Mouse (Mus musculus) thymus, adult 18-20 months (tissue): ENCODE data around the gene Btbd9.

Experiments used
- DNase-seq, 2 experiments: peaks; one replicate each; pipeline ENCODE4 v3.0.0; 2022; ENCODE audit warnings: mixed read lengths in 2 of 2

Btbd9 gene

DNA sequence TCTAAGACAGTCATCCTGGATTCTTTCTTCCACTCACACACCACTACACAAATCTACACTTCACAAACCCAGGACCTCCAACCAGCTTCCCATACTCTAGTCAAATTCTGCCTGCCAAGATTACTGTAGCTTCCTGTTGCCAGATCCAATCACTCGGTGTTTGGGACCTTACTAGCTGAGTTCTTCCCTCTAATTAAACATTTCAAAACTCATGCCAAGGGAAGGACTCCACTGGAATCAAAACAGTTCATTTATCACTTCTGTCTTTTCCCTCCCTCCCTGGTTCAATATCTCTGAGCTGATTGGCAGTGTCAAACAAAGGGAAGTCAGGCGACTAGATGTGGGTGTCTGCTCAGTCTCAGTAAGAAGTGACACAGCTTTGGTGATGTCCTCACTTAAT, 101.7 kb downstream of the Btbd9 start:
- no peak for DNase-seq

DNA sequence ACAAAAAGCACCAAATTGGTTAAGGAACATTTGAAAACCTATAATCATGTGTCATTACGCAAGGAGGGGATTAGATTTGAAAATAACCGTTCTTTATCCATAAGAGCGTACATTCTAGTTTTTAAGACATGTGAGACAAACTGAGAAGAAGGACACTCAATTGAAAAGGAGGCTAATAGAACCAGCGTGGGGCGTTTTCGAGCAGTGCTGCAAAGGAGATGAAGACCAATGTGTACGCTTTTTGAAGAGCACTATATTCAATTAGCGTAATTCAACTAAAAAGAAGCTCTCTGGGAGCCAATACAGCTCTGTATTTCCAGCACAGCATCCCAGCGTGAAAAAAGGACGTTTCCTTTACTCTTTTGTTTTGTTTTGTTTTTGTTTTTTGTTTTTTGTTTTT, 103.5 kb downstream of the Btbd9 start:
- DNase-seq = no peak

DNA sequence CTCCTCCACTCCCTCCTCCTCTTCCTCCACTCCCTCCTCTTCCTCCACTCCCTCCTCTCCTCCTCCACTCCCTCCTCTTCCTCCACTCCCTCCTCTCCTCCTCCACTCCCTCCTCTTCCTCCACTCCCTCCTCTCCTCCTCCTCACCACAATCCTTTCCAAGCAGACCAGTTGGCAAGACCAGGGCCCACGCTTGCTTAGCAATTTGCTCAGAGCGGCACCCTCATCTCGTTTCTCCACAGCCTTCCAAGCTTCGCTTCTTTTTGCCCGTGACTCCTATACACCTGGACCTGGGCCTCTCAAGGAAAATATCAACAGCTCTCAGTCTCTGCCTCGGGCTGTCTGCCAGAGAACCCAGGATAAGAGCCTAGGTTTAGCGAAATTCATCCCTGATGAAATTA, 104.8 kb downstream of the Btbd9 start:
- DNase-seq = no peak

DNA sequence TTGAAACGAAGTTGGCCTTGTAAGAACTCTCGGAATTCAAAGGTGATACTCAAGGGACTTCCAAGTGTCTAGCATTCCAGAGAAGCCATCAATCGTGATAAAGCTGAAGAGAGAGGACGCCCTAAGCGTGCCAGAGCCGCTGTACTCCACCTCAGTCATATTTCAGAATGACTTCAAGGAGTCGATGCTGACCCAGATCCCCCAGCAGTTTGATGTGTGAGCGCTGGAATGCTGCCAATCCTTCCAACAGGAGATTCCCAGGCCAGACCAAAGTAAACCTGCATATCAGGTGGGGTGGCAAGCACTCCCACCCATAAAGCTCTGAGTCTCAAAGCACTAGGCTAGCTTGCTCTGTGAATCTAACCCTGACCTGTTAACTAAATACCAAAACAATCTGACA, 105.5 kb downstream of the Btbd9 start:
- DNase-seq = no peak

DNA sequence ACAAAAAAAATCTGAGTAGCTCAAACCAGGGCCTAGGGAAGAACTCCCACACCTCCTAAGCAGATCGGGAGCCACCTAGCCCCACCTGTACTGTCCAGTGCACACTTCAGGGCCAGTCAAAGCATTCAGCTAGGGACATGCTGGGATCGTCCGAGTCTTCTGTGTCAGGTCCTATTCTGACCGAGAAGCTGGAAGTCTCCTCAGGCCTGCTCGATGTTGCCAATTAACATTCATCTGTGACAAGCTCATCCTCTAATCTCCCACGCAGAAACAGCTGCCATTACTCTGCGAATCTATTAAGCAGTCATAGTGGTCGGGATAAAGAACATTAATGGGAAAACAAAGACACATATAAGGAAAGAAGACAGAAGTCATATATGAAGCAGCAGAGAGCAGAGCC, 106.0 kb downstream of the Btbd9 start:
- no peak for DNase-seq

DNA sequence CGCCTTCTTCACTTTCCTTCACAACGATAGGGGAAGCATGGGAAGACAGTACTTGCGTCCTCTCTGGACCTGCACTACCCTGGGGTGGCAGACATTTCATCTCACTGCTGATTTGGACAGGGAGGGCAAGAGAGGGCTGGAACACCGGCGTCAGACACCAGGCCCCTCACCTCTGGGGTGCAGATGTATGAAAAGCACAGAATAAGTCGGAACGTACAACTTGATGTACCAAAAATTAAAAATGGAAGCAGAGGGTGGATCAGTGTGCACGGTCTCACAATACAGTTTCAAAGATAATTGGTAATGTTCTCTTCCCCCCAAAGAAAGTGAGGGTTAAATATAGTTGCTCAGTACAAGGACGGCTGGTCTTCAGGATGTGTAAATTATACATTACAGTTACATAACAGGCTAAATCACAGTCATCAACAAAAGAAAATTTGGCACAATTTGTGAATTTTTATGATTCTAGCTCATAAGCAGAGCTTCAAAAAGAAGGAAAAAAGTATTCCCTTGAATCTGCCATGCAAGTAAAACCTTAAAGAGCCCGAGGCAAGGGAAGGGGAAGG, 106.7 kb downstream of the Btbd9 start:
- no peak for DNase-seq

DNA sequence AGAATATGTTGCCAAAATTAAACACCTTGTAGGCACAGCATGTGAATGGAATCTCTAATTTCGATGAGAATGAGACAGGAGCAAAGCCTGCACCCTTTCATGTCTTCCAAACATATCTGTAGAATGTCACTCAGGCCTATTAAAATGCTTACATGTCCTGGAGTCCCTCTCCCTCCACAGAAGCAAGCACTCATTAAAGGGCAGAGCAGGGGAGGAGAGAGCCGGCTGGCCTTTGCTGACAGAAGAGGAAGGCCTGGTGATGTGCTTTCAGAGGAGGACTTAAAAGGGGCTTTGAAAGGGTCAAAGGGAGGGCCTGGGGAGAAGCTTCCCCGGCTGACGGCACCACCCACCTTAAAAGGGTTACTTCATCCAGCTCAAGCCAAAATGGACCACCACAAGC, 107.9 kb downstream of the Btbd9 start:
- no peak for DNase-seq

DNA sequence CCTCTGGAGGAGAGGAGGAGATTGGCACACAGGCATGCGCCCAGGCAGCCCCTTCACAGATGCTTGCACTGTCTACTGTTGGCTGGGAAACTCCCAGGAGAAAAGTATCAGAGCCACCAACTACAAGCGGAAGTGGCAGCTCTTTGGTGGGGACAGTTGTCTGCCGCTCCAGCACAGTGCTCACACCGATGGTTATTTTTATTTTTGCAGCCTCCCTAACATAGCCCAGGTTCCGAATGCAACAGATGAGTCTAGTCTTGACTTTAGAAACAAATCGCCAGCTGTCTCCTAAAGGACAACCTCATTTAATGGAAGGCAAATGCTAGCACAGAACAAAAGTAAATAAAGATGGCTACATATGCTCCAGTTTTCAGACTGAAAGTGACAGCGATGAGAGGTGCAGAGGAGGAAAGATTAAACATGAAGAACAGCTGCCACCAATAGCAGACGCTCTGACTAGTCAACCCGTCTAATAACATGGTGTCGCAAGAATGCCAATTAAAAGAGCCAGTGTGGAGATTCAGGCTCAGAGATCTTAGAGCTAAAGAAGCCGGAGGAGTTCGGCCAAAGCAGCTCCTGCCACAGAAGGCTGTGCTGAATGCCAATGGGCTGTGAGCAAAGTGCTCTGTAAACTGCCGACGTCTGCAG, 108.6 kb downstream of the Btbd9 start:
- no peak for DNase-seq

DNA sequence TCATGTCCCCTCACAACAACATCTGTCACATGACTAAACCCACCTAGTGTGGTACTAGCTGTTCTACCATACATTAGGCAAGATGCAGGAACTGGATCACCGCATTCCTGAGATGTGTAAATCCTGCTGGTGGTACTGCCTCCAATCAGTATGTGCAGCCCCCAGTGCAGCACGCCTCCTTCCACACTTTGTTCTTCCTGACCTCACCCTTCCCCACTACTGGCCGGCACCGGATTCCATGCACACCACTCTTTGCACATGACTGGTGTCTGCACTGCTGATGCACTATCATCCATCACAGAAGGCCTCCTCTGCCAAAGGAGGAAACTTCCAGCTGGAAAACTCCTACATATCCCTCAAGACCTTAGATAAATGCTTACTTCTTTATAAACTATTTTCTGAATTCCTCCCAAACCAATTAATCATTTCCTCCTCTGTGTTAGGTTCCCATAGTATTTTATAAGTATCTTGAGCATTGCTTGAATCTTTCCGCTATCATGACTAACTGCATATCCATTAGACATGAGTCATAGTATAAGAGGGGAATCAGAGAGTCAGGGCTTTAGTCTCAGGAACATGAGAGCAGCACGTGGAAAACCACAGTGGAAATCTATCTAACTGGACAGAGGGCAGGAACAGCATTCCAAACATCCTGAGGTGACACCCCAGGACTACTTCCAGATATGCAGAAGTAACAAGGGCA, 111.1 kb downstream of the Btbd9 start:
- DNase-seq = no peak

DNA sequence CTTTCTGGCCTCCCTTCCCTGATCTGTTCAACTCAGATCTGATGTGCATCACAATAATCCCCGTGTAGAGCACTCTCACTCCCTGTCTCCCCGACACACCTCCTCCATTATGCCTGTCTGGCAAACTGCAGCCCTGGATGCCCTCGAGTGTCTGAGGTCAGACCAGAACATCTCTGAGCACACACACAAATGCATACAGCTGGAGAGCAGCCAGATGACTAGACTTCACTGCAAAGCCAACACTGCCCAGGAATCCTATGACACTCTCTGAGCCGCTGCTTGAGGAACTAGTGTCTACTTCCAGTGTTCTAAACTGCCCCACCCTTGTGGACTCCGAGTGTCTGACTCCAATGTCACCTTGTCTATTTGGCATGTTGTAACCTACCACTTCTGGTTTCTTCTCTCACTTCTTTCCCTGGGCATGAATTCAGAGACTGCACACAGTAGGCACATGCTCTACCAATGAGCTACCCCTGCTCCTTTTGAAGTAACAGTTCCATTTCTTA, 112.0 kb downstream of the Btbd9 start:
- DNase-seq = no peak

DNA sequence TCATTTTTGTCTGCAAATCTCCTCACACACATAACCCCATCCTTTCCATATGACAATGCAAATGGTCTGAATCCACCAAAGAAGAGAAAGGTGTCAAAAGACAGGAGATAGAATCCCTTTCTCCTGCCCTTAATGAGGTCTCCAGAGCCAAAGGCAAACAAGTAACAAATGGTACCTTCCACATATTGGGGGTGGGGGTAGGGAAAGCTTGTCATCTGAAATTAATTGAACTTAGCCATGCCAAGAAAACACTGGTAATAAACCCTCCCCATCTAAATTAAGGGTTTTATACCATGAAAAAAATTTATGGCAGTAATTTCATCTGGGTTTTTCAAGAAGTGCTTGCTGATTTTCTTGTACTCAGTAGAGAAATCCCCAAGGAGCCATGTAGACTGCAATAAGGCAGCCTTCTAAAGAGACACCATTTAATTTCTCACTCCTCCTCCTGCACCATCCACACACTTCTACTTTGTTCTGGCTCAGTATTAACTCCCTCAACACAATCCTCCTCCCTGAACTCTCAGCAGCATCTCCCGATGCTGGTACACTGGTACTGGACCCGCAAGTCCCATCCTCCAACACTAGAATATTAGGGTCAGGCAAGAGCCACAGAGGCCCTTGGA, 115.5 kb downstream of the Btbd9 start:
- DNase-seq = no peak

DNA sequence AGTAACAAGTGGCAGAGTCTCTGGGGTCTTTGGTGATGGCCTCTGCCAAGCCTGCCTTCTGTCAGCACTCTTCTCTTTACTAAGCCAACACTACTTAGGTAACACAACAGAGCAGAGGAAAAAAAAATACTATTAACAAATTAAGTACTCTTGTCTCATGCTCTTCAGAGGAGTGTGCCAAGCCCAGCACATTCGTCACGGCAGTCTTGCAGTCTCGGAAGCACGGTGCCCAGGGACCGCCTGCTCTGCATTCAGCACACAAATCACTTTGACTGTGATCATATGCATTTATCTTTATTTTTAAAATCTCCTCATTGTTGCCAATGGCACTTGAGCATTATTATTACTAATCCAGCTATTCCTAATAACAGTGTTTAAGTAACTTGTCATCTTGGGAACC, 116.6 kb downstream of the Btbd9 start:
- DNase-seq = no peak

DNA sequence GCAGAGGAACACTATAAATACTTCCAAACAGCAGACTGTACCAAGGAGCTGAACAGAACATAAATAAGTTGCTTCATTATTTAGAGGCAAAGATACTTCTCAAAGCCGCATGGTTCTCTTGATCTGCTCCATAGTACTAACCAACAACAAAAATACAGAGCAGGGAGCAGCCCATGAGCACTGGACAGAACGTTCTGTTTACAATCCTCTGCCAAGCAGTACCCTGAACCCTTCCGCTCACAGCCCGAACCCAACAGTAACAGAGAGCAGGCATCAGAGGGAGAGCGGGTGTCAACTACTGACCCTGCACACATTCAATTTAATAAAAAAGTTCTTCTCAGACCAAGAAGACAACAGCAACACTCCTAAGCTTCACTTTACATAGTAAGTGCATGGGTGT, 117.4 kb downstream of the Btbd9 start:
- no peak for DNase-seq

DNA sequence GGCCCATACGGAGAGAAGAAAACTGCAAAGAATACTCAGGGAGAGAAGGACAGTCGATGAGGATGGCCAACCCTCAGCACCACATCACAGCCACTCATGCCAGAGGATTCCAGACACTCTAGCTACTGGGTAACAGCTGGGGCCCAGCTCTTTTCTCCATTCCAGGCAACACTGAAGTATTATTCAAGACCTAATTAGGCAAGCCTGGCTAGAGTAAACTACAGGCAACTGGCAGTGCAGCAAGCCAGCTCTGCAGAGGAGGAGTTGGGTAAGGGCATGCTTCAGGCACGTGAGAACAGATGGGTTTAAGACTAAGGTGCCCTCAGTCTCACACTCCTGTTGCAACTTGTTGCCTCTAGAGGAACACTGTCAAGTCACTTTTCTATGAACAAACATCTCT, 118.0 kb downstream of the Btbd9 start:
- DNase-seq = no peak

DNA sequence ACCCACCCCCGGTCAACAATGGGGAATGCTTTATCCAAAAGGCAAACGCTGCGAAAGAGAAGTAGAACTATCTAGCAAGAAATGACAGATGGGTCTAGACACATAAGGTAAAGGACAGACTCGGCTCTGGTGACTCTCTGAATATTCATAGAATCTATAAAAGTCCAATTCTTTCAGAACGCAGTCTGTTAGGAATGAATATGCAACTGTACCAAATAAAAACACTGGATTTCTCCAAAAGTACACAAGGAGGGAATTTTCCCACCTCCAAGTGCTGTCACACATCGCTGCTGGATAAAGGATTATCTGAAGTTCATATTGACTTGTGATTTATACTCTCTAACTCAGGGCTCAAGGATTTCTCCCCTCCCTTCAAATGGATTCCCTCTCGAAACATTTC, 118.8 kb downstream of the Btbd9 start:
- no peak for DNase-seq

DNA sequence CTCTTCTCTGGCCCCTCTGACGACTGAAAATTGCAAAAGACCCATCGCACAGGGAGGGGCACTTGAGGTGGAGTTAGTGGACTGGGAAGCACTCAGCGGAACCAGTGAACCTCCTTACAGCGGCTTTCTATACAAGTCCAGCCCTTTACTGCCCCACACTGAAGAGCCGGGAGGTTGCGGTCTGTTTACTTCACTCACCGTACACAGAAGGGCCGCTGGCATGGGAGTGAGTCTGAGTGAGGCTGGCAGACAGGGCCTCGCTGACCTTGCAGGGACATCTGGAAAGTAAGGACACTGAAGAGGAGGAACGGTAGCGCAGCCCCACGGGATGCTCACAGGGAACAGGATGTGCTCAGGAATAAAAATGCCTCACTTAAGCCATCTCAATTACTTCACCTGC, 120.0 kb downstream of the Btbd9 start:
- no peak for DNase-seq

DNA sequence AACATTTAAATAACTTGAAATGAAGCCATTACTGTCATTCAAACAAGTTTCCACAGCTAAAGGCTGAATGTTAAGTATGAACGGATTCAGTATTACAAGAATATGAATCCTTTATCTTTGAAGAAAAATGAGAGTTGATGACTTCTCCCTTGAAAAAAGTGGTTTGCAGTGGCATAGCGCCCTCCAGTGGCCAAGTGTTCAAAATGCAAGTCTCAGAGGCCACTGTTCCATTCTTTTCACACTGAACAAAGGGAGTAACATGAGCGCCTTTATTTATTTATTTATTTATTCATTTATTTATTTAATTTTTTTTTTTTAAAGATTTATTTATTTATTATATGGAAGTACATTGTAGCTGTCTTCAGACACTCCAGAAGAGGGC, 121.4 kb downstream of the Btbd9 start:
- DNase-seq = peak in 1 of 2 experiments; percentile 35

DNA sequence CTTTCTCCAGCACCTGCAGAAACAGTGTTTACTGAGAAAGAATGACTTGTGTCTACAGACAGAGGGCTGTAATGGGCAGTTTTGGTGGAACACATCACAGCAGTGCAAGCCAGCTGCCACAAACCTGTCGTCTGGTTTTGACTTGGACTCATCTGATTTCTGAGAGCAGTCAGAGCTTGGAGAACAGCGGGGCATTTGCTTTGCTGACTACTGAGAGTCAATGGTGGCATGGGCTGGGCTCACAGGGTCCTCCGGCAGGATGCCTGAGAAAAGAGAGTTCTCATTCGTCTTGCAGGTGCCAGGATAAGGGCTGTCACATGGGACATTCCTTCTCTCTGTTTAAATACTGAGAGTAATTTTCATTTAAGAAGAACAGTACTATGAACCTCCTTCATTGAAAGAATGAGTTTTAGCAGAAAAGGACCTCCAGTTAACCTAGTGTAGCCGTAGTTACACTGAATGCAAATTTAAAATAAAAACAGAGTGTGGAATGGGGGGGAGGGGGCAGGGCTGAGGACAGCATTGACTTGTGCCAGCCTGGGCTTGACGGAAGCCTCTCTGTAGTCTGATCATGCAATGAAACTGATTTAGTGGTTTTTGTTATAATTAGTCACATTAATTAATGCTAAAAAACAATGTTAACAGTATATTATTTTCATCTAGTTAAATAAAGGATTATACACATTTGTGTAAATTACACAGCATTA, 122.0 kb downstream of the Btbd9 start:
- DNase-seq = no peak

DNA sequence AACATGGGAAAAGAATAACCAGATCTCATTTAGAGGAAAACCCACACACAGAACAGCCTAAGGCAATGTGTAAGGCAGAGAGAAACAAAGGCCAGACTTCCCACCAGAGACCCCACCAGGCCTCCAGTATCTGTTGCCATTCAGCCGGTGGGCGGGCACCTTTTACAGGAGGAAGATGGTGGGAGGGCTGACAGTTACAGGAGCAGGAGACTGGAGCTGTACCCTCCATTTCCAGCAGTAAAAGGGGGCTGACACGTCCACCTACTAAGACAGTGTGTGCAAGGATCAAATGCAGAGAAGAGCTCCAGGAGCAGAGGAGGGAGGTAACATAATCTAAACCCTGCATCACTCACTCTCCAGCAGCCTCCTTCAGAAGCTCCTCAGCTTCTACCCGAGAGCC, 123.0 kb downstream of the Btbd9 start:
- no peak for DNase-seq

DNA sequence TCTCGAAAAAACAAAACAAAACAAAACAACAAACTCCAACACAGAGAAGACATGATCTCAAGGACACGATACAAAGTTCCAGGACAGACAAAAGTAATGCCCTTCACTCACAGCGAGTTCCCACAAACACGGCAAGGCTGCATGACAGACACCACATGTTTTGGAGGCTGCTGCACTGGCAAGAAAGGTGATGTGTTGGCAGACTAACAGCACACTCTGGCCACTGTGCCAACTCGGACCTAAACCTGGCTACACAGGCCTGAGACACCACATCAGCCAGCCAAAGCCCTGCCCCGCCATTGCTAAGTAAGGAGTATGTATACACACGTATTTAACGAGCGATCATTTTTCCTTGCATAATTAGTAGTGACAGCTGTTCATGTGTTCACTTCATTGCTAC, 123.9 kb downstream of the Btbd9 start:
- DNase-seq = no peak

DNA sequence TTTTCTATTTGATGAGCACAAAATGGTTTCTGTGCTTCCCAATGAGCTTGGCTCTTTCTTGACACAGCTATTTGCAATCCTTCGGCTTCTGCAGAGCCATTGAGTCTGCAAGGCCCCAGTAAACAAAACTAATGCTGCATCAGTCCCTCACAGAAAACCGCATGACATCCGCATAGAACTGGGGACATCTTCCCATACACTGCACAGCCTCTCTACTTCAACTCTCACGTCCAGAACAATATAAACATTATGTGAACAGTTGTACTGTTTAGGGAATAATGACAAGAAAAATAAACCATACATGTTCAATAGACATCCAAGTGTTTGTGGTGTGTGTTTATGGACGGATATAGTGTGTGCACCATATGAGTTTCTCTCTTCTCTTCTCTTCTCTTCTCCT, 127.7 kb downstream of the Btbd9 start:
- DNase-seq = no peak

DNA sequence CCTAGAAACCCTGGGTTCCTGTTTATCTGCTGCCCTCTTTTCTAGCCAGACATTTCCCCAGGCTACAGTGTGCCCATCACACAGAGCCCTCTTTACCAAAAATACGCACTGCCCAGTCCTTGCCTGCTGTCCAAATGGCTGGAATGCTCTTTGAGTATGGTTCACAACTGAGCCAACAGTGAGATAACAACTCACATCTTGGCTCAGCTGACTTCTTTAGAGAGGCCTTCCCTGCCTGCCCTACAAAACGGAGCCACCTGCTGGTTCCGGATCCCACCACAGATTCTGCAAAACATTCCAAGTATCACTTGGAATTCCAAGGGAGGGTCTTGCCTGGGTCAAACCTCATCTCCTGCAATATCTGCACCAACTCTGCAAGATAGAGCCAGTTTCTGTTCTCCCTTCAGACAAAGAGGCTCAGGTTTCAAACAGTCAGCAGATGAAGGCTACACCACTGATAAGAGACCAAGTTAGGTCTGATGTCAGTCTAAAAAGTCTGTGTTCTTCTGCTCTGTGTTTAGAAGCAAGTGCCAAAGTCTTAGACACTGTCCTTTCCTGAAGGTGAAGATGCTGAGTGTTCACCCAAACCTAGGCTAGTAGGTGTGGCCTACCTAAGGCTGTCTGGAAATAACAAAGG, 130.4 kb downstream of the Btbd9 start:
- DNase-seq = no peak

DNA sequence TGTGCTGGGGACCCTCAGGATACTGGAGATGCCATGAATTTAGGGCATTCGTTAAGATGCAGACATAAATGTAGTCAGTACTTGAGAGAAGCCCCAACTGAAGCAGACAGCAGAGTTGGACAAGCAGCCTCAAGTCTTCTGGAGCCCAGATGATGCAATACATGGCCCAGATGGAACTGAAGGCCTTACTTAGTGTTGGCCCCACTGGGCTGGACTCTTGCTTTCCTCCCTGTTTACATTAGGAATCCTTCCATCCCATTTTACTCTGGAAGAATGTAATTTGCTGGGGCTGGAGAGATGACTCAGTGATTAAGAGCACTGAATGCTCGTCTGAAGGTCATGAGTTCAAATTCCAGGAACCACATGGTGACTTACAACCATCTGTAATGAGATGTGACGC, 136.6 kb downstream of the Btbd9 start:
- DNase-seq = no peak
